Mouse (Mus musculus) kidney, adult 2 months (tissue): Measurements from ENCODE around the gene Fam25c. TPM values are rescaled to one million over a fixed set of nuclear protein-coding genes. Genes with fewer than 3 reads are reported as not detected.

Source experiments
- DNase-seq: peaks from one replicate; pipeline ENCODE4 v3.0.0; 2021
- H3K27ac ChIP-seq: fragments of 200-500 bp; 2 replicates; pipeline ENCODE4 v1.5.1; 2012; ENCODE audit warnings: low read depth, low read length, control low read depth, inconsistent platforms; ENCODE audit not compliant: insufficient read depth
- H3K27me3 ChIP-seq: fragments of 200-500 bp; replicated peaks from 2 replicates; pipeline ENCODE4 v1.6.1; 2012; ENCODE audit warnings: mild to moderate bottlenecking, moderate library complexity, low read length, inconsistent platforms; ENCODE audit not compliant: control insufficient read depth, insufficient read depth
- H3K36me3 ChIP-seq: fragments of 200-500 bp; 2 replicates; pipeline ENCODE4 v1.6.1; 2012; ENCODE audit warnings: mild to moderate bottlenecking, moderate library complexity, low read length, inconsistent platforms; ENCODE audit not compliant: control insufficient read depth, insufficient read depth
- H3K4me1 ChIP-seq: fragments of 200-500 bp; 2 replicates; pipeline ENCODE4 v1.6.1; 2011; ENCODE audit warnings: low read length; ENCODE audit not compliant: control insufficient read depth, insufficient read depth
- H3K4me3 ChIP-seq: fragments of 200-500 bp; 2 replicates; pipeline ENCODE4 v1.5.1; 2011; ENCODE audit warnings: mild to moderate bottlenecking, low read depth, low read length, control low read depth; ENCODE audit not compliant: insufficient read depth
- CTCF ChIP-seq: fragments of 200-500 bp; conservative IDR thresholded peaks from 2 replicates; pipeline ENCODE4 v1.5.1; 2011; ENCODE audit warnings: low read depth, mild to moderate bottlenecking, control low read depth, low read length, moderate library complexity, mixed read lengths; ENCODE audit not compliant: insufficient read depth, insufficient read length
- POLR2A ChIP-seq: fragments of 200-500 bp; IDR thresholded peaks from one replicate; pipeline ENCODE4 v1.6.1; 2011; ENCODE audit warnings: low read depth, low read length, control low read depth
- WGBS: fragments of 180-500 bp; shearing (Covaris S2); methylation state at CpG from one replicate; pipeline ENCODE4 v1.1.7; 2018; 5-methylcytosine and 5-hydroxymethylcytosine counted together
- polyA plus RNA-seq: library from polyadenylated mRNA; depleted of rRNA; stranded (reverse); fragments of >200 nt; gene quantifications from 2 replicates; pipeline ENCODE4 v1.2.3, GENCODE M21; 2012; rRNA removed

Fam25c gene
- polyA plus RNA-seq, 1 experiment, result 28.4 TPM

- TF ChIP-seq CTCF (no peak), POLR2A (no peak)
- WGBS, result 11% methylated on average over 5 of the region's 5 CpGs
- H3K4me3 ChIP-seq, result peak overlapping the region; percentile 87
- peak overlapping the region; percentile 99 for H3K27ac ChIP-seq
- H3K27me3 ChIP-seq, result no peaks in the 10 kb centered on the region
- DNase-seq, result no peak
- H3K36me3 ChIP-seq, result no peaks in the 10 kb centered on the region
- peaks cover 9% of the 10 kb centered on the region; the same call in 1 of the 2 replicates for H3K4me1 ChIP-seq
Observed at GRCm38 (mm10) chr14:34309907-34310233, 45.4 kb downstream of the Fam25c start.

DNA sequence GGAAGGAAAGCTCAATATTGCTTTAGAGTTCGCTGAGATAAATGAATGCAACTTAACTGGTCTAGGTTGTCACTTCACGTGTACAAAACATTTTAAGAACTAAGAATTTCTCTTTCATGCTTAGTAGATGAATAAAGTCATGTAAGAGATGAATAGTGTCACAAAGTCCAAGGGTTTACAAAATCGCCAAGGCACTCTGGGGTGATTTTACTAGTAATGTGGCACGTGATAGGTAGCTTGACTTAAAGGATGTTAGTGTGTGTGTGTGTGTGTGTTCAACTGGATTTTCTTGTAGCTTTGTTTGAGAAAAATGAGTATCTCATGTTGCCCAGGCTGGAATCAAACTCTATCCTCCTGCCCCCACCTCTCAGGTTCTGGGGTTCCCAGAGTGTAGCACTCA lies 46.0 kb downstream of the Fam25c start:
- Histone ChIP-seq H3K4me1 (peaks cover 6% of the 10 kb centered on the region; the same call in 1 of the 2 replicates), H3K4me3 (no peak overlapping the region)

GRCm38 (mm10) chr14:34303265-34303680 lies 52.0 kb downstream of the Fam25c start:
- peak overlapping the region; percentile 52 for H3K27ac ChIP-seq
- DNase-seq, result peak; percentile 47
- TF ChIP-seq CTCF (no peak), POLR2A (no peak)

More for the DNA sequence above, 46.0 kb downstream of the Fam25c start:
- TF ChIP-seq POLR2A, result no peak
- no peak for TF ChIP-seq CTCF
- H3K27me3 ChIP-seq, result no peaks in the 10 kb centered on the region
- WGBS, result 76% methylated on average over 4 of the region's 4 CpGs
- DNase-seq, result no peak
- H3K36me3 ChIP-seq, result no peaks in the 10 kb centered on the region
- no peak overlapping the region for H3K27ac ChIP-seq

DNA sequence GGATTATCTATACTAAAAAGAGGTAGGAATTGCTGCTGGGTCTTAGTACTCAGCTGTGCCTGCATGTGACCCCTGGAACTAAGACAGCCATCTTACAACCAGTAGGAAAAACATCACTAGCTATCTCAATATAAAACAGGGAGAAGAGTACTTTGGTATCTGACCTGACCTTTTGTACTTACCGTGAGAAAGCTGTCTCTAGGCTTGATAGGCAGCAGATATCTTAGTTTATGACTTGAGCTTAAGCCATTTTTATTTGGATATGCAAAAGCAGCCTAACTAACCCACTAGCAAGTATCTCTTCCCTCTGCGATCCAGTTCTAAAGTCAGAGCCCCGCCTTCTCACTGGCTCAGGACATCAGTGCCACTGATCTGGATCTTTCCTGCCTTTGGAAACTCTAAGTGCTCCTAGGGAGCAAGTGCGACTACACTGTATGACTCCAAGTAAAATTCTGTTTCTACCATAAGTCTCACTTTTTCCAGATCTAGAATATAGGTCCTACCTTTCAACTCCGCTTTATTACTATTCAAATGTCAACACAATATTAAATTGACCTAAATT lies 52.5 kb downstream of the Fam25c start:
- Histone ChIP-seq H3K4me1 (peaks cover 26% of the 10 kb centered on the region), H3K27me3 (no peaks in the 10 kb centered on the region), H3K4me3 (no peak overlapping the region), H3K36me3 (no peaks in the 10 kb centered on the region), H3K27ac (peak overlapping the region; percentile 61)
- 47% methylated on average over 5 of the region's 5 CpGs for WGBS
- DNase-seq, result peak; percentile 61
- TF ChIP-seq POLR2A, result no peak
- no peak for TF ChIP-seq CTCF

More at GRCm38 (mm10) chr14:34303265-34303680, 52.0 kb downstream of the Fam25c start:
- Histone ChIP-seq H3K27me3 (no peaks in the 10 kb centered on the region), H3K4me3 (no peak overlapping the region), H3K4me1 (peaks cover 25% of the 10 kb centered on the region), H3K36me3 (no peaks in the 10 kb centered on the region)
- WGBS, result 27% methylated on average over 5 of the region's 5 CpGs

Other genes with a start within 250 kb of the Fam25c start
- 0.03 and 0.06 TPM in 2 replicates for gene Npy4r, start 202.9 kb downstream of the Fam25c start, polyA plus RNA-seq
- gene Gprin2, start 153.8 kb downstream of the Fam25c start, polyA plus RNA-seq, result 0.11 and 0.20 TPM in 2 replicates
- gene Syt15, start 135.8 kb downstream of the Fam25c start, polyA plus RNA-seq, result 1.3 and 1.5 TPM in 2 replicates
- 3.6 TPM in 2 replicates for gene Shld2, start 44.9 kb downstream of the Fam25c start, polyA plus RNA-seq
- gene Glud1, start 44.7 kb downstream of the Fam25c start, polyA plus RNA-seq, result 236 and 242 TPM in 2 replicates
- 17.6 and 19.1 TPM in 2 replicates for gene Sncg, start 19.4 kb upstream of the Fam25c start, polyA plus RNA-seq
- 16.2 and 19.4 TPM in 2 replicates for gene Mmrn2, start 20.0 kb upstream of the Fam25c start, polyA plus RNA-seq
- gene Bmpr1a, start 147.9 kb upstream of the Fam25c start, polyA plus RNA-seq, result 11.0 and 11.4 TPM in 2 replicates
- gene 9230112D13Rik, start 167.4 kb upstream of the Fam25c start, polyA plus RNA-seq, result not detected in 2 replicates
- gene Ldb3, start 233.2 kb upstream of the Fam25c start, polyA plus RNA-seq, result 1.9 and 26.0 TPM in 2 replicates
- 0.10 TPM in 1 of 2 replicates, not detected in the other for gene Opn4, start 244.7 kb upstream of the Fam25c start, polyA plus RNA-seq